Mouse (Mus musculus) lung, postnatal 0 days (tissue): ENCODE data around the gene Fam178b.

Source experiments
- CTCF ChIP-seq: IDR thresholded peaks from 2 replicates; pipeline ENCODE4 v1.5.1; 2016; ENCODE audit warnings: antibody characterized with exemption, mild to moderate bottlenecking
- EP300 ChIP-seq: IDR thresholded peaks from 2 replicates; pipeline ENCODE4 v1.6.1; 2016; ENCODE audit warnings: antibody characterized with exemption, mild to moderate bottlenecking, control low read depth

DNA sequence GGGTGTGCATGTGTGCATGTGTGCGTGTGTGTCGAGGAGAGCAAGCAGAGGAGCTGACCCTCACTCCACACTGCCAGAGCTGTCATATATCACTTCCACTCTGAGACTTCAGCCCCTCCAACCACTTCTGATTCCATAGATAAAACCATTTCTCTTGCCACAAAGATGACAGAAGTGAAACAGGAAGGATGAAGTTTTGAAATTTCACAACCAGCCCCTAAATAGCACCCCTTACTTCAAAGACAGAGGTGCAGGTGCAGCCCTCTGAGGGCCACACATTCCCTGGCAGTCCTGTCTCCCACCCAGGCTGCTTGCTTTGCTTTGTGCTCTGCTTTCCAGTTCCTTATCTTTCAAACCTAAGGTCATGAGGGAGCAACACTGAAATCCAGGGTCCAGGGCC lies 91.6 kb downstream of the Fam178b start:
- no peak for TF ChIP-seq CTCF
- no peak for TF ChIP-seq EP300
